In the genomic region with DNA sequence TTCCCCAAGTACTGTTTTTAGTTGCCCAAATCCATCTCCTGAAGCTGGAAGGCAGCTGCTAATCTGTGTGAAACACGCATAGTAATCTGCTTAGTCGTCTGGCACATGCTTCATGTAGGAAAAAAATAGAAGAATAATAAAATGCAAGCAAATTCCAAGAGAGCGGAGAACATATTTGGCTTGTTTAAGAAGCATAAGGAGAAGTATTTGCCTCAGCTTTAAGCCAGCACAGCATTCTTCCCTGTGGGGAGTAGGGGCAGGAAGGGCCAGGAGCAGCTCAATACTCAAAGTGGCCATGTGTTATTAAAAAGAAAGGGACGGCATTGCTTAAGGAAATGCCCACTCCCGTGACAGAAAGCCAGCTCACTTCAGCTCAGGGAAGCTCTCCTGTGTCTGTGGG, we compare ENCODE assay signal across 13 mouse cellular contexts.
DNase-seq lines count a peak whose midpoint lies in the region; ATAC-seq and TF ChIP-seq lines count a peak whose summit lies in the region.
"Had no signal": no experiment of that assay in that cellular context is flagged by ENCODE, and none has a peak within 500 bp of the region (broad histone marks: within the 10 kb centered on the region; RNA-seq: fewer than 3 reads in every experiment).

No protein-coding gene starts in this region.

- no peaks in the 10 kb centered on the region for H3K36me3 ChIP-seq in forebrain, embryonic 14.5 days (ENCODE audit: control insufficient read depth, insufficient read depth, low read length)
- no peaks in the 10 kb centered on the region for H3K36me3 ChIP-seq in forebrain, embryonic 10.5 days (replicated peaks)
- H3K36me3 ChIP-seq in kidney, postnatal 0 days (ENCODE audit: insufficient read depth, low read length), result no peaks in the 10 kb centered on the region
- H3K36me3 ChIP-seq in limb, embryonic 14.5 days (ENCODE audit: control insufficient read depth, insufficient read depth, low read length), result no peaks in the 10 kb centered on the region
- H3K36me3 ChIP-seq: heart, embryonic 12.5 days had no signal

- TF ChIP-seq POLR2A in limb, embryonic 14.5 days (IDR thresholded peaks at IDR 0.05; ENCODE audit: borderline replicate concordance, extremely low read depth, insufficient read depth, insufficient read length), result no peak

- H3K9me3 ChIP-seq in forebrain, embryonic 14.5 days (replicated peaks; ENCODE audit: control insufficient read depth, low read length), result no peaks in the 10 kb centered on the region
- no peaks in the 10 kb centered on the region for H3K9me3 ChIP-seq in forebrain, embryonic 10.5 days
- no peaks in the 10 kb centered on the region for H3K9me3 ChIP-seq in kidney, postnatal 0 days (replicated peaks; ENCODE audit: low read length)
- no peaks in the 10 kb centered on the region for H3K9me3 ChIP-seq in limb, embryonic 14.5 days (ENCODE audit: control insufficient read depth, low read length)
- H3K9me3 ChIP-seq: heart, embryonic 12.5 days had no signal

- no peak overlapping the region for H3K4me3 ChIP-seq in forebrain, embryonic 14.5 days (ENCODE audit: low read depth, low read length)
- H3K4me3 ChIP-seq in forebrain, embryonic 10.5 days, result no peak overlapping the region
- H3K4me3 ChIP-seq in kidney, postnatal 0 days (replicated peaks; ENCODE audit: low read depth, low read length), result no peak overlapping the region
- no peak overlapping the region for H3K4me3 ChIP-seq in limb, embryonic 14.5 days (replicated peaks; ENCODE audit: low read length)
- H3K4me3 ChIP-seq: heart, embryonic 12.5 days had no signal

- no peak for TF ChIP-seq CTCF in kidney, postnatal 0 days (IDR thresholded peaks at IDR 0.05; ENCODE audit: low read depth)

- 50% methylated on average over 5 of the region's 5 CpGs for WGBS in forebrain, embryonic 14.5 days
- 69% methylated on average over 5 of the region's 5 CpGs for WGBS in forebrain, embryonic 10.5 days
- 41% methylated on average over 5 of the region's 5 CpGs for WGBS in kidney, postnatal 0 days
- 20% methylated on average over 5 of the region's 5 CpGs for WGBS in limb, embryonic 14.5 days

- H3K27me3 ChIP-seq in forebrain, embryonic 14.5 days (replicated peaks; ENCODE audit: control insufficient read depth, insufficient read depth, low read length), result no peaks in the 10 kb centered on the region
- H3K27me3 ChIP-seq in forebrain, embryonic 10.5 days (ENCODE audit: poor library complexity, severe bottlenecking), result no peaks in the 10 kb centered on the region
- no peaks in the 10 kb centered on the region for H3K27me3 ChIP-seq in kidney, postnatal 0 days (ENCODE audit: insufficient read depth, low read length)
- no peaks in the 10 kb centered on the region for H3K27me3 ChIP-seq in limb, embryonic 14.5 days (ENCODE audit: control insufficient read depth, insufficient read depth, low read length)
- H3K27me3 ChIP-seq: heart, embryonic 12.5 days had no signal

- H3K4me1 ChIP-seq in forebrain, embryonic 14.5 days (ENCODE audit: control insufficient read depth, insufficient read depth, low read length), result no peaks in the 10 kb centered on the region
- H3K4me1 ChIP-seq in forebrain, embryonic 10.5 days, result no peaks in the 10 kb centered on the region
- no peaks in the 10 kb centered on the region for H3K4me1 ChIP-seq in kidney, postnatal 0 days (replicated peaks; ENCODE audit: insufficient read depth, low read length)
- H3K4me1 ChIP-seq in limb, embryonic 14.5 days (ENCODE audit: control insufficient read depth, insufficient read depth, low read length), result peaks cover 13% of the 10 kb centered on the region; the same call in 1 of the 2 replicates

- H3K27ac ChIP-seq in forebrain, embryonic 14.5 days (ENCODE audit: low read depth, low read length), result no peak overlapping the region
- no peak overlapping the region for H3K27ac ChIP-seq in forebrain, embryonic 10.5 days
- H3K27ac ChIP-seq in kidney, postnatal 0 days, result peak overlapping the region; percentile 54; the same call in 1 of the 2 replicates
- H3K27ac ChIP-seq in limb, embryonic 14.5 days (replicated peaks; ENCODE audit: low read depth, low read length), result peak overlapping the region; percentile 48; the same call in 1 of the 2 replicates

- peak; percentile 55; the same call in 1 of the 2 replicates for ATAC-seq in forebrain, embryonic 14.5 days
- ATAC-seq in kidney, postnatal 0 days (replicated peaks; ENCODE audit: low FRiP score, low read depth), result no peak
- peak; percentile 66; the same call in 1 of the 2 replicates for ATAC-seq in limb, embryonic 14.5 days (ENCODE audit: low FRiP score, low read depth)

- DNase-seq in forebrain, embryonic 14.5 days (ENCODE audit: low spot score), result peak; percentile 54
- no peak for DNase-seq in forebrain, embryonic 10.5 days (ENCODE audit: extremely low spot score, low spot score)
- DNase-seq in kidney, postnatal 0 days (ENCODE audit: low spot score), result peak; percentile 81
- DNase-seq in kidney, postnatal 4 days, result no peak
- peak; percentile 72 for DNase-seq in 3T3-L1 (ENCODE audit: low read depth, low spot score)
- peak; percentile 58 for DNase-seq in limb, embryonic 14.5 days (ENCODE audit: low spot score)
- DNase-seq in embryo, embryonic 9.5 days (ENCODE audit: extremely low spot score), result no peak
- DNase-seq in cerebellum, adult 11-12 months, result no peak
- DNase-seq: B cell, adult 2 months; kidney, adult 18-20 months; right cerebral cortex, postnatal 4 days; thymus, adult 18-20 months had no signal

- H3K9ac ChIP-seq in forebrain, embryonic 14.5 days (ENCODE audit: low read length), result no peak overlapping the region
- H3K9ac ChIP-seq in kidney, postnatal 0 days (ENCODE audit: low read depth, low read length), result no peak overlapping the region
- H3K9ac ChIP-seq in limb, embryonic 14.5 days (ENCODE audit: low read depth, low read length, severe bottlenecking), result no peak overlapping the region
- H3K9ac ChIP-seq: heart, embryonic 12.5 days had no signal

- H3K4me2 ChIP-seq in forebrain, embryonic 14.5 days (ENCODE audit: low read length), result no peak overlapping the region
- H3K4me2 ChIP-seq in kidney, postnatal 0 days (ENCODE audit: low read length), result no peak overlapping the region
- H3K4me2 ChIP-seq in limb, embryonic 14.5 days (replicated peaks; ENCODE audit: low read depth, low read length, severe bottlenecking), result no peak overlapping the region
- H3K4me2 ChIP-seq: heart, embryonic 12.5 days had no signal

Comparison
In these comparisons a context has a peak if more than half of its experiments do, and no peak if none do; other contexts are left out.
1. DNase-seq: peak in forebrain, embryonic 14.5 days (single experiment), kidney, postnatal 0 days (single experiment), 3T3-L1 (single experiment) and limb, embryonic 14.5 days (single experiment); none in forebrain, embryonic 10.5 days (single experiment), kidney, postnatal 4 days (0 of 2), embryo, embryonic 9.5 days (single experiment) and cerebellum, adult 11-12 months (single experiment).
2. H3K27ac ChIP-seq: peak in kidney, postnatal 0 days (single experiment) and limb, embryonic 14.5 days (single experiment); none in forebrain, embryonic 14.5 days (single experiment) and forebrain, embryonic 10.5 days (single experiment).